Mouse (Mus musculus): ENCODE data around the gene Rps15a. TPM values are rescaled to one million over a fixed set of nuclear protein-coding genes. Genes with fewer than 3 reads are reported as not detected.

Gene Rps15a
- polyA plus RNA-seq, 1 experiment from 2014 or later = 418 TPM

DNA sequence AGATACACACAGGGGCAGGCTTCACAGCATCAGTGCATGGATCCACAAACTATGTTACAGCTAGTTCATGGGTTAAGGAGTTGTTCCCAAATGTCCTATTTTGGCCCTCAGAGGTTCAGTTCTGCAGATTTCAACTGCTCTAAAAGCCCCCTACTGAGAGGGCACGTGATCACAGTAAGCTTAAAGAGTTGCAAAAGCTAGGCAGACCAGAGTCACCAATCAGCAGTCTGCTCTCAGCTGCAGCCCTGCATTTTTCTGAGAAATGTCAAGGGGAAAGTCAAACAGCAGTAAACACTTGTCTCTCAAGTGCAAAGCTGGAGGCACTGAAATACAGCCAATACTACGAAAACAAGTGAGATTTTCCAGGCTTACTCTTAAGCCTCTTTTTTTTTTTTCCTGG is 3.2 kb upstream of the Rps15a start:
- H3K36me3 ChIP-seq (ENCODE audit: control insufficient read depth, insufficient read depth, low read length) = peaks cover 21% of the 10 kb centered on the region
- H3K4me2 ChIP-seq (ENCODE audit: low read depth, low read length) = no peak overlapping the region
- peaks cover 13% of the 10 kb centered on the region for H3K4me1 ChIP-seq (ENCODE audit: control insufficient read depth, insufficient read depth, low read length)
- no peak for ATAC-seq (ENCODE audit: low read depth)
- H3K27ac ChIP-seq (ENCODE audit: low read depth, low read length) = no peak overlapping the region
- no peaks in the 10 kb centered on the region for H3K27me3 ChIP-seq (ENCODE audit: control insufficient read depth, insufficient read depth, low read length)
- no peak overlapping the region for H3K4me3 ChIP-seq (ENCODE audit: low read depth, low read length)
- H3K9ac ChIP-seq (replicated peaks; ENCODE audit: low read depth, low read length) = no peak overlapping the region
- 61% methylated on average over 2 of the region's 2 CpGs for WGBS
- H3K9me3 ChIP-seq (ENCODE audit: control insufficient read depth, low read length) = no peaks in the 10 kb centered on the region

- H3K9me3 ChIP-seq (ENCODE audit: control insufficient read depth, low read length) = no peaks in the 10 kb centered on the region
- H3K27me3 ChIP-seq (ENCODE audit: control insufficient read depth, insufficient read depth, low read length) = no peaks in the 10 kb centered on the region
- peaks cover 18% of the 10 kb centered on the region for H3K4me1 ChIP-seq (ENCODE audit: control insufficient read depth, insufficient read depth, low read length)
- no peak overlapping the region for H3K27ac ChIP-seq (ENCODE audit: low read depth, low read length)
- no peak overlapping the region for H3K4me3 ChIP-seq (ENCODE audit: low read depth, low read length)
- no peak overlapping the region for H3K4me2 ChIP-seq (ENCODE audit: low read depth, low read length)
- 82% methylated on average over 3 of the region's 3 CpGs for WGBS
- ATAC-seq (ENCODE audit: low read depth) = no peak
- H3K36me3 ChIP-seq (ENCODE audit: control insufficient read depth, insufficient read depth, low read length) = peaks cover 21% of the 10 kb centered on the region
- H3K9ac ChIP-seq (replicated peaks; ENCODE audit: low read depth, low read length) = no peak overlapping the region
Observed at GRCm38 (mm10) chr7:118118426-118118825, 2.4 kb upstream of the Rps15a start.

DNA sequence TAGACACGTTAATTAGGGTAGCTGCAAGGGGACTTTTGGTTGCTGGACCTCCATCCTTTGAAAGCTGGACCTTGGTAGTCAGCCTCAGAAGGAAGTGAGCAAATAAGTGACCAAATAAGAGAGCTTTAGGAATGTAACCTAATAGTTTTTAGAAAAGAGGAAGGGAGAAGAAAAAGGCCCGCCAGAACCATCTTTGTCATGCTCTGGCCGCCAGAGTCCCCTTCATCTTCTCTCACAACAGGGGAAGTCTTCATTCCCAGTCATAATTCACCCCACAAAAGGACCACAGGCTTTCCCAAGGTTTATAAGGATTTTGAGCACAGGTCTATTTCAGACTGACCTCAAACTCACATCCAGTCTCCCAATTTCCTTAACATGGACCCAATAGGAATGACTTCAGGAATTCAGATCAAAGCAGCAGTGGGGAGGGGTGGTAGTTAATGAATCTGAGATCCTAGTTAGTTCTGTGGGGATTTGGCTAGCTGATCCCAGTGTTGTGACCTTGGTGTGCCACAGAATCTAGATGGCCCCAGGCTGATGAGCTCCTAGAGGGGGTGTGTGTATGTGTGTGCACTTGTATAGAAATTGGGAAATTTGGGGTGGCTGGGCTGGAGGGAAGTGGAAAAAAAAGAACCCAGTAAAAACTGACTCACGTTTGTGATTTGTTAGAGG is 1.7 kb upstream of the Rps15a start:
- no peak overlapping the region for H3K27ac ChIP-seq (ENCODE audit: low read depth, low read length)
- WGBS = 36% methylated on average over 4 of the region's 4 CpGs
- H3K36me3 ChIP-seq (ENCODE audit: control insufficient read depth, insufficient read depth, low read length) = peaks cover 27% of the 10 kb centered on the region
- no peak for ATAC-seq (ENCODE audit: low read depth)
- no peaks in the 10 kb centered on the region for H3K9me3 ChIP-seq (ENCODE audit: control insufficient read depth, low read length)
- H3K9ac ChIP-seq (replicated peaks; ENCODE audit: low read depth, low read length) = no peak overlapping the region
- H3K4me3 ChIP-seq (ENCODE audit: low read depth, low read length) = no peak overlapping the region
- H3K27me3 ChIP-seq (ENCODE audit: control insufficient read depth, insufficient read depth, low read length) = no peaks in the 10 kb centered on the region
- H3K4me2 ChIP-seq (ENCODE audit: low read depth, low read length) = no peak overlapping the region
- peaks cover 22% of the 10 kb centered on the region for H3K4me1 ChIP-seq (ENCODE audit: control insufficient read depth, insufficient read depth, low read length)

- peak; percentile 25 for ATAC-seq (ENCODE audit: low read depth)
- H3K9ac ChIP-seq (replicated peaks; ENCODE audit: low read depth, low read length) = no peak overlapping the region
- no peak overlapping the region; the same call in 1 of the 2 replicates for H3K27ac ChIP-seq (ENCODE audit: low read depth, low read length)
- H3K4me1 ChIP-seq (ENCODE audit: control insufficient read depth, insufficient read depth, low read length) = peaks cover 22% of the 10 kb centered on the region
- H3K4me3 ChIP-seq (ENCODE audit: low read depth, low read length) = peak overlapping the region; percentile 94; the same call in 1 of the 2 replicates
- 8% methylated on average over 8 of the region's 8 CpGs for WGBS
- no peaks in the 10 kb centered on the region for H3K9me3 ChIP-seq (ENCODE audit: control insufficient read depth, low read length)
- H3K4me2 ChIP-seq (ENCODE audit: low read depth, low read length) = peak overlapping the region; percentile 87
- no peaks in the 10 kb centered on the region for H3K27me3 ChIP-seq (ENCODE audit: control insufficient read depth, insufficient read depth, low read length)
- peaks cover 30% of the 10 kb centered on the region for H3K36me3 ChIP-seq (ENCODE audit: control insufficient read depth, insufficient read depth, low read length)
Observed at GRCm38 (mm10) chr7:118116787-118117538, 975 bp upstream of the Rps15a start.

- no peak; the same call in 1 of the 2 replicates for ATAC-seq (ENCODE audit: low read depth)
- H3K27ac ChIP-seq (ENCODE audit: low read depth, low read length) = peak overlapping the region; percentile 83
- H3K36me3 ChIP-seq (ENCODE audit: control insufficient read depth, insufficient read depth, low read length) = peaks cover 37% of the 10 kb centered on the region
- H3K4me3 ChIP-seq (ENCODE audit: low read depth, low read length) = peak overlapping the region; percentile 94
- peaks cover 33% of the 10 kb centered on the region for H3K4me1 ChIP-seq (ENCODE audit: control insufficient read depth, insufficient read depth, low read length)
- peak overlapping the region; percentile 87 for H3K4me2 ChIP-seq (ENCODE audit: low read depth, low read length)
- H3K27me3 ChIP-seq (ENCODE audit: control insufficient read depth, insufficient read depth, low read length) = no peaks in the 10 kb centered on the region
- under 1% methylated on average over 20 of the region's 20 CpGs for WGBS
- no peaks in the 10 kb centered on the region for H3K9me3 ChIP-seq (ENCODE audit: control insufficient read depth, low read length)
- peak overlapping the region; percentile 97 for H3K9ac ChIP-seq (replicated peaks; ENCODE audit: low read depth, low read length)
Observed at GRCm38 (mm10) chr7:118115533-118115876, 483 bp downstream of the Rps15a start.

DNA sequence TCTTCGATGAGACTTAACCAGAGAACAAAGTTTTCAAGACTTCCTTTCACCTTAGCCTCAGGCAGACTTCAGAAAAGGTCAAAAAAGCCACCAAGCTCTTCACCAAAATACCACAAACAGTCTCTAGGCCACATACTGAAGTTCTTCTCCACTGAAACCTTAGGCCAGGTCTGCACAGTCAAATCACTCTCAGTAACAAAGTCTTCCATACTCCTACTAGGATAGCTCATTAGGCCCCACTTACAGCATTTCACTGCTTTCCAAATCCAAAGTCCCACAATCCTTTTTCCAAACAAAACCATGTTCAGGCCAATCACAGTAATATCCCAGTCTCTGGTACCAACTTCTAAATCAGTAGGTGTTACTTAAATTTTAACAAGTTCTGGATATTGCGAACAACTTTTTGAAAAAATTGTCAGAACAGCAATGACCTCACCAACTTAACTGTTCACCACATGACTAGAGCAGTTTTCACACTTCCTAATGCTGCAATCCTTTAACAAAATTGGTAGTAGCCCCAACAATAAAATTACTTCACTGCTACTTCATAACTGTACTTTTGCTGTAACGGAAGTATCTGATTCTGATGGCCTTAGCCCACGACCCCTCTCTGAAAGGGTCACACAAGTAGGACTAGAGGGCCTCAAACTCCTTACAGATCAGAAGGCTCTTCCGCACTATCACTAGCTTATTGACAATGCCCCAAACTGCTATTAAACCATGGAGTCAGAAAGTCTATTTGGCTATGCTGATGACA is 2.3 kb downstream of the Rps15a start:
- Histone ChIP-seq H3K4me1 (ENCODE audit: control insufficient read depth, insufficient read depth, low read length) (peaks cover 33% of the 10 kb centered on the region), H3K36me3 (ENCODE audit: control insufficient read depth, insufficient read depth, low read length) (peaks cover 43% of the 10 kb centered on the region), H3K27me3 (ENCODE audit: control insufficient read depth, insufficient read depth, low read length) (no peaks in the 10 kb centered on the region), H3K9me3 (ENCODE audit: control insufficient read depth, low read length) (no peaks in the 10 kb centered on the region), H3K4me2 (ENCODE audit: low read depth, low read length) (peak overlapping the region; percentile 87), H3K4me3 (ENCODE audit: low read depth, low read length) (peak overlapping the region; percentile 2; the same call in 1 of the 2 replicates), H3K9ac (replicated peaks; ENCODE audit: low read depth, low read length) (no peak overlapping the region), H3K27ac (ENCODE audit: low read depth, low read length) (no peak overlapping the region)
- 73% methylated on average over 5 of the region's 5 CpGs for whole genome bisulfite sequencing
- no peak for ATAC-seq (ENCODE audit: low read depth)

DNA sequence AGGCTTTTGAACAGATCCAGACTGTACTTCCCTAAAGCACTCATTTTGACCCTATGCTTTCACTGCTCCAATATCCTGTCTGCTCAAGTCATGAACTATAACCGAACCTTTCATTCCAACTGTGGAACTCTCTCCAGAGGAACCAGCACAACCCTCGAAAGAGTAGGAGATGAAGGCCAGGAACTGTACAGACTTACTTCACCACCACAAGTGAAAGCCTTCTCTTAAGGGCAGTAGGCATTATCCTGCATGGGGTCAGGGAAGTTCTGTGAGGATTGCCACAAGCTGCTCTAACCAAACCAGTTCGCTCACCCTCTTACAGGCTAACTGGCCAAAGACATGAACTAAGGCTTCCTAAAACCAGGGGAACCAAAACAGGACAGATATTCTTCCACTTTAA is 4.9 kb downstream of the Rps15a start:
- no peaks in the 10 kb centered on the region for H3K9me3 ChIP-seq (ENCODE audit: control insufficient read depth, low read length)

DNA sequence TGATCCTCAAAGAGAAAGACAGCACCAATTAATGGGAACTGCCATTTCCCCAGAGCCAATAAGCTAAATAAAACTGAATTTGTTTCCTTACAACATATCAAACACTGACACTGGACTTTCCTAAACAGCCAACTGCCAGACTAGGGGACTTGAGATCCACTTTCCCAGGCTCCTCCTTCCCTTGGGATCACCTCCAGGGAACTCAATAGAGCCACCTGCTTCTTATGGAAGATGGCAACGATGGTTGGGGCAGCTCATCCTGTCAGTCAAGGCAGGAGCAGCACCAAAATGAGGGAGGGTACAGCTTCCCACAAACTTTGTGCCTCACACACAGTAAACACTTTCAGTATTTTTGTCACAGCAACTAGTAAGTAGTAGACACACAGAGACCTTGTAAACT is 8.3 kb downstream of the Rps15a start:
- H3K27me3 ChIP-seq (ENCODE audit: control insufficient read depth, insufficient read depth, low read length) = no peaks in the 10 kb centered on the region
- H3K27ac ChIP-seq (ENCODE audit: low read depth, low read length) = no peak overlapping the region
- WGBS = 63% methylated on average over 1 of the region's 1 CpGs
- H3K4me3 ChIP-seq (ENCODE audit: low read depth, low read length) = no peak overlapping the region
- no peaks in the 10 kb centered on the region for H3K9me3 ChIP-seq (ENCODE audit: control insufficient read depth, low read length)
- no peak overlapping the region for H3K9ac ChIP-seq (replicated peaks; ENCODE audit: low read depth, low read length)
- H3K36me3 ChIP-seq (ENCODE audit: control insufficient read depth, insufficient read depth, low read length) = peaks cover 65% of the 10 kb centered on the region
- no peak overlapping the region for H3K4me2 ChIP-seq (ENCODE audit: low read depth, low read length)
- H3K4me1 ChIP-seq (ENCODE audit: control insufficient read depth, insufficient read depth, low read length) = peaks cover 11% of the 10 kb centered on the region
- ATAC-seq (ENCODE audit: low read depth) = no peak

More for the DNA sequence above, 4.9 kb downstream of the Rps15a start:
- WGBS = 90% methylated on average over 3 of the region's 3 CpGs
- no peak overlapping the region for H3K27ac ChIP-seq (ENCODE audit: low read depth, low read length)
- ATAC-seq (ENCODE audit: low read depth) = no peak
- H3K36me3 ChIP-seq (ENCODE audit: control insufficient read depth, insufficient read depth, low read length) = peaks cover 65% of the 10 kb centered on the region
- H3K4me1 ChIP-seq (ENCODE audit: control insufficient read depth, insufficient read depth, low read length) = peaks cover 33% of the 10 kb centered on the region
- H3K4me3 ChIP-seq (ENCODE audit: low read depth, low read length) = no peak overlapping the region
- peak overlapping the region; percentile 23; the same call in 1 of the 2 replicates for H3K4me2 ChIP-seq (ENCODE audit: low read depth, low read length)
- H3K27me3 ChIP-seq (ENCODE audit: control insufficient read depth, insufficient read depth, low read length) = no peaks in the 10 kb centered on the region
- H3K9ac ChIP-seq (replicated peaks; ENCODE audit: low read depth, low read length) = no peak overlapping the region
